In the genomic region with DNA sequence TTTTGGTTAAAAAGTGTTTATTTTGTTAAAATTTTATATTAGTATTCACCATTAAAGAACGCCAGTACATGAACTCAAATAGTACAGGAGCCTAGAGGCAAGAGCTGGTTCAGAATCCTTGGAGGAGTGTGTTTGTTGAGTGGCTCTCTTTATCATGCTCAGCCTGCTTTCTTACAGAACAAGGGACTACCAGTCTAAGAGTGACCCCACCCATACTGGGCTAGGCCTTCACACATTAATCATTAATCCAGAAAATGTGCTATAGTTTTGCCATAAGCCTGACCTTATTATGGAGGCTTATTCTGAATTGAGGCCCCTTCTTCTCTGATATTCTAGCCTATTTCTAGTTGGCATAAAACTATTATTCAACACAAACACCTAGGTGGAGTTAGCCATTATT, we compare ENCODE assay signal across 15 mouse cellular contexts.
"Had no signal": no experiment of that assay in that cellular context is flagged by ENCODE, and none has a peak within 500 bp of the region (broad histone marks: within the 10 kb centered on the region; RNA-seq: fewer than 3 reads in every experiment).

No protein-coding gene starts in this region.

- H3K4me1 ChIP-seq: neural tube, embryonic 12.5 days; neural tube, embryonic 13.5 days; neural tube, embryonic 15.5 days had no signal

- H3K27ac ChIP-seq: neural tube, embryonic 12.5 days; neural tube, embryonic 13.5 days; neural tube, embryonic 15.5 days had no signal

- DNase-seq: retina, postnatal 1 day; right cerebral cortex, adult 18-20 months; right cerebral cortex, postnatal 14 days; right cerebral cortex, postnatal 25 days; right cerebral cortex, postnatal 4 days; spleen, adult 18-20 months; thymus, adult 18-20 months; thymus, adult 2 months; thymus, postnatal 14 days; thymus, postnatal 25 days; thymus, postnatal 36 days; thymus, postnatal 4 days had no signal

- H3K9ac ChIP-seq: neural tube, embryonic 12.5 days; neural tube, embryonic 13.5 days; neural tube, embryonic 15.5 days had no signal

- H3K4me2 ChIP-seq: neural tube, embryonic 12.5 days; neural tube, embryonic 13.5 days; neural tube, embryonic 15.5 days had no signal

- H3K36me3 ChIP-seq: neural tube, embryonic 12.5 days; neural tube, embryonic 13.5 days; neural tube, embryonic 15.5 days had no signal

- H3K4me3 ChIP-seq: neural tube, embryonic 12.5 days; neural tube, embryonic 13.5 days; neural tube, embryonic 15.5 days had no signal

- H3K27me3 ChIP-seq: neural tube, embryonic 12.5 days; neural tube, embryonic 13.5 days; neural tube, embryonic 15.5 days had no signal

- H3K9me3 ChIP-seq: neural tube, embryonic 12.5 days; neural tube, embryonic 13.5 days; neural tube, embryonic 15.5 days had no signal
